Mouse (Mus musculus): Measurements from ENCODE around the gene Olfr1447. TPM values are rescaled to one million over a fixed set of nuclear protein-coding genes. Genes with fewer than 3 reads are reported as not detected.

Gene Olfr1447
- polyA plus RNA-seq (2021; fragmentation: Nextera tagmentation) = not detected in 2 replicates
- long read RNA-seq, experiment 1 = 0 reads
- long read RNA-seq, experiment 2 = 0 reads

DNA sequence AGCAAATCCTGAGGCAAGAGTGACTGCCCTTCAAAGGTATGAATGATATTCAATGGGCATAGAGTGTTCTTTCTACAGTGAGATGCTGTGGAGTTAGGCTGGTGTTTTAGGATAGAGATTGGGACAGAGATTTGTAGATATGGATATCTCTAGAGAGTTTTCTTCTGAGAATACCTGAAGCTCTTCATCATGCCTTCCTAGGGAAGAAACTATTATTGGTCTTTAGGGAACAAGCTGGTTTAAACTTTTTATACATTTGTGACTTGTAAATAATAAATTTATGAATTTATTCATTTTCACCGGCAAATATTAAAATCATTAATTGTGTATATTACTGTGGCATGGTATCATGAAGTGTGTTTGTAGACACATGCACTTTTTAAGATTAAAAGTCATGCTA, at the start of gene Olfr1447:
Gene Olfr1447, minus strand, starts transcription at position 101 of the 400 bp plus-strand sequence.

DNA sequence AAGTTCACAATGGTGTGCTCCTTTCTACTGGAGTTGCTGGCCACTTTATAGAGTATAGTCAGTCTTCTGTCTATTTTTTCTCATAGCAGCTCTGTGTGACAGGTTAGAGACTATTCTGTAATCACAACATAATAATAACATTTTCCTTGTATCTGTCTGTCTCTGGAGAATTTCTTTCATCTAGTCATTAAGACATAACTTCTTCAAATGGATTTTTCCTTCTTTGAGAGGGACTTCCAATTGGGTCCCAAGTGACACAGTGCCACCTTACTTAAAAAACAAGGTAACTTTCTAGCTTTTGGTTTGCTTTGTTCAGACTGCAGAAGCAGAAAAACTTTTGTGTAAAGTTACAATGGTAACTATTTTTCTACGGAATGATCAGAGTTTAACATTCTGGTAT, 46.4 kb upstream of the Olfr1447 start, which contains the start of gene Olfr1450:
Gene Olfr1450, plus strand, starts transcription at position 301 of the 400 bp plus-strand sequence.

DNA sequence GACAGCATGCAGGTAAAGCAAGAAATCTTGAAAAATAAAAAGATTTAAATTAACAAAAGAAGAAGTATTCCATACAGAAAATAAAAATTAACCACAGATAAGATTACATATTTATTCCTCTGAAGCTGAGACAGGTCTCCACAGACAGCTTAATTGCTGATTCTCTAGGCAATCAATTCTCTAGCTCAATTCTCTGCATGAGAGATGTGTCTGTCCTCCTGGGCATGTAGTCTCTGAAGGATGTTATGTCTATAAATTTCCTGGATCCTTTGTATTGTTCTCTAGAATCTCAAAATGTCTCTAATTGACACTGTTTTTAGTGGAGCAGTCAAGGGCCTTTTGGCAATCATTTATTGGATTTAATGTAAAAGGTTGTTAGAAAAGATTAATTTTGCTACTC, 27.0 kb upstream of the Olfr1447 start, which contains the start of gene Olfr1449:
Gene Olfr1449, plus strand, starts transcription at position 301 of the 400 bp plus-strand sequence.

DNA sequence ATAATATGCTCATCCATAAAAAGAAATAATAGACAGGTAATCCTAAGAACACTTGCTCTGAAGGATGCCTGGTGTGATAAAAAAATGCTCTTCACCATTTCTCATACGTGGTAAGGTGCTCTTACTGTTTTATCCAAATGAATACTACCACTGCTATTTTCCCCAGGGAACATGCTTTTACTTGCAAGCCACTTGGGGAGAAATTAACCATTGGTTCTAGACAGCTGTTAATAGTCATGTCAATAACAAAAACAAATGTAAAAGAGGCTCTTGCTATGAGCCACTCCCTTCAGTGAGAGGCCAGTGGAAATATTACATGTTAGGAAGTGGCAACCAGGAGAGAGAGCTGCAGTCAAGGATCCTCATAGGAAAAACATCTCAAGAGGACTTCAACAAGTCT, 20.8 kb upstream of the Olfr1447 start, which contains the start of gene Olfr1448:
Gene Olfr1448, minus strand, starts transcription at position 101 of the 400 bp plus-strand sequence.

DNA sequence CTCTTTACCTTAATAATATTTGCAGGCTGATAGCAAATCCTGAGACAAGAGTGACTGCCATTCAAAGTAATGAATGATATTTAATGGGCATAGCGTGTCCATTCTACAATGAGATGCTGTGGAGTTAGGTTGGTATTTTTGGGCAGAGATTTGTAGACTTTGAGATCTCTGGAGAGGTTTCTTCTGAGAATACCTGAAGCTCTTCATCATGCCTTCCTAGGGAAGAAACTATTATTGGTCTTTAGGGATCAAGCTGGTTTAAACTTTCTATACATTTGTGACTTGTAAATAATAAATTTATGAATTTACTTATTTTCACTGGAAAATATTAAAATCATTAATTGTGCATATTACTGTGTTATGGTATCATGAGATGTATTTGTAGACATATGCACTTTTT, 10.1 kb downstream of the Olfr1447 start, which contains the start of gene Olfr1446:
Gene Olfr1446, minus strand, starts transcription at position 101 of the 400 bp plus-strand sequence.

DNA sequence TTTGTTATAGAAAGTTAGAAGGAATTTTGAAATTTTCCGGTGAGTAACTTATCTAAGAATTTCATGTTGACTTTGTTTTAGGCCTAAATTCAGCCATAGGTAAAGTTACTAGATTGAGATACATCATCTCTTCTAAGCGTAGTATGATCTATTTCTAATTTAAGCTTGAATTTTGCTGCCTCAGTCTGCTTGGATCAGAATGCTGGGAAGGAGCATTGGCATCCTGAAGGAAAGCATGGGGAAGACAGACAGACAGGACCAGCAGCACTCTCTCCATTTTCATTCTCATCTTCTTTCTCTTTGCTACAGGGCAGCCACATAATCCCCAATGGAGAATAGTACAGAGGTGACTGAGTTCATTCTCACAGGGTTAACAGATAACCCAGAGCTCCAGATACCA, 20.0 kb downstream of the Olfr1447 start, which contains the start of gene Olfr1445:
Gene Olfr1445, plus strand, starts transcription at position 301 of the 400 bp plus-strand sequence.

DNA sequence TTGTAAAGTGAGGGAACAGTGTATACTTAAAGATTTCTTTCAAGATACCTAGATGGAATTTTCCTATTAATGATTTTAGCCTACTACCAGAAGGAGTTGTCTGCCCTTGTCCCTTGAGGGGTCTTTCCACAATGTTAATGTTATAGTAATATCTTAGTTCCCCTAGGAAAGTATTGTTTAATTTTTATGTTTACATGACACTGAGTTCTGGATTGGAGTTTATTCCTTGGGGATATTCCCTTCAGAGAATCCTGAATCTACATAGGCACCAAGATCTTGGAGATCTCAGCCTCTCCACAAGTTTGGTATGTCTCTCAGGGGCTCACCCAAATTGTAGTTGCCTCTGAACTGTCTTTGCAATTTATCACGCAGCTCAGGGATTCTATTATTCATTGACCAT, 46.6 kb downstream of the Olfr1447 start, which contains the start of gene Olfr1444:
Gene Olfr1444, plus strand, starts transcription at position 301 of the 400 bp plus-strand sequence.

Other genes starting within 250 kb of the Olfr1447 start
- gene Olfr1442, start 233.3 kb downstream of the Olfr1447 start, polyA plus RNA-seq (2021; fragmentation: Nextera tagmentation) = not detected in 2 replicates
- not detected in 2 replicates for gene Olfr1443, start 225.6 kb downstream of the Olfr1447 start, polyA plus RNA-seq (2021; fragmentation: Nextera tagmentation)
- gene Keg1, start 208.0 kb downstream of the Olfr1447 start, polyA plus RNA-seq (2021; fragmentation: Nextera tagmentation) = not detected in 2 replicates
- 2.7 and 2.9 TPM in 2 replicates for gene Cntf, start 138.1 kb downstream of the Olfr1447 start, polyA plus RNA-seq (2021; fragmentation: Nextera tagmentation)
- gene Zfp91, start 107.6 kb downstream of the Olfr1447 start, polyA plus RNA-seq (2021; fragmentation: Nextera tagmentation) = 5.2 and 5.3 TPM in 2 replicates
- gene Lpxn, start 107.5 kb downstream of the Olfr1447 start, polyA plus RNA-seq (2021; fragmentation: Nextera tagmentation) = 2.1 and 2.2 TPM in 2 replicates
- gene Gm5244, start 57.1 kb downstream of the Olfr1447 start, polyA plus RNA-seq (2021; fragmentation: Nextera tagmentation) = not detected in 2 replicates
- gene Olfr1444, start 46.5 kb downstream of the Olfr1447 start, polyA plus RNA-seq (2021; fragmentation: Nextera tagmentation) = not detected in 2 replicates
- gene Olfr1445, start 19.9 kb downstream of the Olfr1447 start, polyA plus RNA-seq (2021; fragmentation: Nextera tagmentation) = not detected in 2 replicates
- not detected in 2 replicates for gene Olfr1446, start 10.2 kb downstream of the Olfr1447 start, polyA plus RNA-seq (2021; fragmentation: Nextera tagmentation)
- not detected in 2 replicates for gene Olfr1448, start 20.7 kb upstream of the Olfr1447 start, polyA plus RNA-seq (2021; fragmentation: Nextera tagmentation)
- not detected in 2 replicates for gene Olfr1449, start 27.1 kb upstream of the Olfr1447 start, polyA plus RNA-seq (2021; fragmentation: Nextera tagmentation)
- not detected in 2 replicates for gene Olfr1450, start 46.5 kb upstream of the Olfr1447 start, polyA plus RNA-seq (2021; fragmentation: Nextera tagmentation)
- gene Olfr1451, start 91.3 kb upstream of the Olfr1447 start, polyA plus RNA-seq (2021; fragmentation: Nextera tagmentation) = not detected in 2 replicates
- gene Olfr1453, start 124.6 kb upstream of the Olfr1447 start, polyA plus RNA-seq (2021; fragmentation: Nextera tagmentation) = not detected in 2 replicates
- not detected in 2 replicates for gene Olfr1454, start 156.9 kb upstream of the Olfr1447 start, polyA plus RNA-seq (2021; fragmentation: Nextera tagmentation)
- not detected in 2 replicates for gene Olfr1457, start 194.1 kb upstream of the Olfr1447 start, polyA plus RNA-seq (2021; fragmentation: Nextera tagmentation)
- gene Olfr1458, start 203.0 kb upstream of the Olfr1447 start, polyA plus RNA-seq (2021; fragmentation: Nextera tagmentation) = not detected in 2 replicates
- not detected in 2 replicates for gene Olfr1459, start 245.8 kb upstream of the Olfr1447 start, polyA plus RNA-seq (2021; fragmentation: Nextera tagmentation)